Mouse (Mus musculus) testis, postnatal 14 days (tissue): ENCODE measurements around the gene Tmem253.

Experiments
- DNase-seq: peaks from one replicate; pipeline ENCODE4 v3.0.0; 2021; ENCODE audit warnings: low spot score

The Tmem253 gene

DNA sequence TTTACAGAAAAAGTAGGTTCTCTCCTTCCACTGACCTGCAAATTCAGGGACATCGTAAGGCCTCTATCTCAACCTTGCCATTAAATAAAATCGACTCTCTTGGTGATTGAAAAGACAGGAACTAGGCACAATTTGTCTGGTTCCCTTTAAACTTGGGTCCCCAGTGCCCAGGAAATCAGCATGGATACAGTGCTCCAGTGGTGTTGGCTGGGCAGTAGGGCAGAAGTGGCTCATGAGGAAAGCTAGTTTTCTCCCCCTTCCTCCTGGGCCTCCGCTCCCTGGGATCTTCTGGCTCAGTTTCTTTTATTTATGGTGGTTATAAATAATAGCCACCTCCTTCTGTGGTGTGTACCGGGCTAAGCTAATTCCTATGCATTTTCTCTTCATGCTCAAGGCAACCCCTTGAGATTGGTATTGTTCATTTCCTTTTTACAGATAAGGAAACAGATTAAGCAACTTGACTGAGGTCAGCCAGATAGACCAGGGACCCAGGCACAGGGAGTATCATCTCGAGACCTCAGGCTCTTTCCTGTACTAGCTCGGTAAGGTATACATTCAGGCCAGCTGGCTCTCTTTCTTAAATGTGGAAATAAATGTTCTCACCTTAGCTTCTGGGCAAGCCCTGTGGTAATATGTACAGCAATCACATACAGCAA lies at the start of gene Tmem253:
Gene Tmem253 (plus strand): TSS at position 214 of the 656 bp plus-strand sequence.
- no peak for DNase-seq

DNA sequence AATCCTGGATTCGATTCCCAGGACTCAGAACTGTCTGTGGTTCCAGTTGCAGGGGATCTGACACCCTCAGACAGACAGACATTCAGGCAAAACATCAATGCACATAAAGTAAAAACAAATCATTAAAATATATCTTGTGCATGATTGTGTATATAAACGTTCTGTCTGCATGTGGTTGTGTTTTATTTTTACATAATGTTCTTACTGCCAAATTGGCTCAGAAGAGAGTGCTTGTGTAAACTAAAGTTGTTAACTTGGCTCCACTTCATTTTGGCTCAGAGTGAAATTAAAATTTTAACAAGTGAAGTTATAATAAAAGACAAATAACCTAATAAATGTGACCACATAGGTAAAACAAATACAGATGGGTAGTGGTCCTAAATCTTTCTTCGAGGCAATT lies 48.1 kb upstream of the Tmem253 start:
- DNase-seq: no peak

DNA sequence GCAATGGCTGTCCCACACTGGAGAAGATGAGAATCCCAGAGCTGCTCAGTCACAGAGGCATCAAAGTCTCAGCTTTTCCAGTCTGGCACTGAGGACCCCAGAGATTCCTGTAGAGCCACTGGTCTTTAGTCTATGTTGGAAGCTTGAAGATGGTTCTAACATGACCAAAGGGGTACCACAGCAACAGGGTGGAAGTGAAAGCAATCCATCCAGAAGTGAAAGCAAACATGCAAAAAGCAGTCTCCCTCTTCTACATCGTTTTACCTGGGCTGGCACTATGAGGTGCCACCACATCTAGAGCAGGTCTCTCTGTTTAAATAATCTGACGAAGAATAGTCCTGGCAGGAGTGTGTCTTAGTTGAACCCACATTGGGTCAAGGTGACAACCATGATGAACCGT lies 36.2 kb upstream of the Tmem253 start:
- no peak for DNase-seq

DNA sequence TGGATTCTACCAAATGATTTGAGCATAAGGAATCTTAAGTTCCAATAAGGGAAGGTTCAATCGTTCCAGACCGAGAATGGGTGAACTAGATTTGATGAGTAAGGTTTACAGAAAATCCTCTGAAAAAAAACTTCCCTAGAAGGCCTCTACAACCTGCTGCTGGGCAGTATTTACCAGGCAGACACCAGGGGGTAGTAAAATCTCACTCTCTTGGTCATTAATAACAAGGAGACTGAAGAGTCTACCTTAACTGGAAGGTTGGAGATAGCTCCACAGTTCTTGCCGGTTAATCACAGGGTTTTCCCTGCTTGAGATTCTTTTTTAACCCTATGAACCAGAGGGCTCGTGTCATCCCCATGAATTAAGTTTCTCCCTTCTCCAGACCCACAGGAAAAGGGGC lies 32.2 kb upstream of the Tmem253 start:
- no peak for DNase-seq

DNA sequence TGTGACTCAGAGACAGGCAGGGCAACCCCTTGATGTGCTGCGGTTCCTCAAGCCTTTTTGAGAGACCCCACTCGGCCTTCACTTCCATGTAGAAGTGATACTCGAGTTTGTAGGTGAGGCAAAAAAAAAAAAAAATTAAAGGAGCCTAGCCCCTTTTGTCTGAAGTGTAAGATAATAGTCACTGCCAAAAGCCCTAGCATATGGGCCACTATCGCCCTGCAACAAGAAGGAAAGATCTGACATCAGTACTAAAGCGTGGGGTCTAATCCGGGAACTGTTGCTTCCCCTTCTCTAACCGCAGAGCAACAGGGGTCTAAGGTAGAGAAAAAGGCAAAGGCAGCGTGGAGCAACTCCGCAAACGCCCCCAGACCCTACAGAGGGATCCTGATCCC lies 31.6 kb upstream of the Tmem253 start:
- no peak for DNase-seq

DNA sequence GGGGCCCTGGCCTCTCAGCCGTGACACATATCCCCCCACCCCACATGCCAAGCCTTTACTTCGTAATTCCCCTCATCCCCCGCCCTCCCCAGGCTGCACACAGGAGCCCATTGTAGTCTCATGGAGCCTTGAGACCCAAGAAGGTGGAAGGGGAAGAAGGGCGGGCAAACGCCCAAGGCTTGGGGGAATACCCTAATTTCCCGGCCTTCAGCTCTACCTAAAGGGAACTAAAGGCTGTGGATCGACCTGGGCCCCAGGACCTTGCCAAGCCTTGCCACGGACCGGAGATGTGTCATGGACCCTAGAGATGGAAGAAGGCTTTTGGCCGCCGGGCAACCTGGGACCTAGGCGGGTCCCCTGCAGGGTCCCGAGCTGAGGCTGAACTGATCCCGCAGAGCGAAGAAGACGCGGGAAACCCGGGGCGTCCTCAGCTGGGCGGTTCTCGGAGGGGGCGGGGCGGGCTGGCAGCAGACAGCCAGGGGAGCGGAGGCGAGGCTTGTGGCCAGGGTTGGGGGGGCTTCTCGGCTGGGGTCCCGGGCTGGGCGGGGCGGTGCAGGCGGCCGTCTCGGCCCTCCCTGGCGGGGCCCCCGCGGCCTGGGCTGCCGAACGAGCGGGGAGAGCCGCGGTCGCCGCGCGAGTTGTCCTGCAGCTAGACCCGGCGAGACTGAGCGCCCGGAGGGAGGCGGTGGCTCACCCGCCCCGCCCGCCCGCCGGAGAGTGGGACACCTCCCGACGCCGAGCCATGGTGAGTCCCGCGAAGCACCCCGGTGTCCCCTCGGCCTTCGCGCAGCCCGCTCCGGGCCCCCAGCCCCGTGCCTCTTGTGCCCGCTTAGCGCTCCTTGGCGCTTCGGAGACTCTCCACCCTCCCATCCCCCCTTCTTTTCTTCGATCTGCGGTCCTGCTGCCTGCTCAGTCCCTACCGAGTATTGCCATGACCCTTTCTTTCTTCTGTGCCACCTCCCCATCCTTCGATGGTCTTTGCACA lies 30.9 kb upstream of the Tmem253 start, which contains the start of gene Arhgef40:
Gene Arhgef40 (plus strand): TSS at position 473 of the 985 bp plus-strand sequence.
- peak; percentile 79 for DNase-seq

DNA sequence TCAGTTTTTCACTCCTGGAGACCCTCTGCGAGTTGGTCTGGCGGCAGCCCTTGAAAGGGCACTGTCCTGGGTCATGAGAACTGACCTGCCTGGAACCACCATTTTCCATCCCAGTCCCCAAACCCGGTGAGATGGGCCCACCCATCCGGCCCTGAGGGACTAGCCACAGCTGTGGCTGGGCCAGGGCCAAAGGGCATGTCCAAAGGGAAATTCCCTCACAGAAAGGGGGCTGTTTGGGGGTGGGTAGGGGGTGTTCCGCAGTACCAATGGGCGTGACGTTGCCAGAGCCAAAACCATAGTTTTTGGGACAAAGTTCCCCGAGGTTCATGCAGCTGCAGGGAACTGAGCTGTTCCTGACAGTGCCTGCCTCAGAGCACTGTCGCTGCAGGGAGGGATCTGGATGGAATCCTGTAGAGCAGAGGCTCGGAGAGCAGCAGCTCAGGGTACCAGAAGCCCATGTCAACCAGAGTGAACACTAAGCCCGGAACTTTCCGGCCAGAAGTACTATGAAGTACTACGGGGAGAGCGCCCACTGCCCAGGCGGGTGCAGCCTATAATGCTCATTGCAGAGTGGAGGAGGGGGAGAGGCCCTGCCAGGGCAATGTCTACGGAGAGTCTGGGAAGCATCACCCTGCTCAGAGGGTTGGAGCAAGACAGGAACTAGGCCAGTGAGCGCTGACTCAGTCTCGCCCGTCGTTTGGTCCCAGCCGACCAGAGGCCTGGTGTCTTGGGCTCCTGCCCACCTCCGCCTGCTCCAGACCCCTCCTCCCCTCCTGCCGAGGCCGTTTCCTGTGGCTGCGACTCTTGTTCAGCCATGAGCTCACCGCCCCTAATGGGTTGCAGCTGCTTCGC lies 29.9 kb upstream of the Tmem253 start:
- DNase-seq: peak; percentile 76

DNA sequence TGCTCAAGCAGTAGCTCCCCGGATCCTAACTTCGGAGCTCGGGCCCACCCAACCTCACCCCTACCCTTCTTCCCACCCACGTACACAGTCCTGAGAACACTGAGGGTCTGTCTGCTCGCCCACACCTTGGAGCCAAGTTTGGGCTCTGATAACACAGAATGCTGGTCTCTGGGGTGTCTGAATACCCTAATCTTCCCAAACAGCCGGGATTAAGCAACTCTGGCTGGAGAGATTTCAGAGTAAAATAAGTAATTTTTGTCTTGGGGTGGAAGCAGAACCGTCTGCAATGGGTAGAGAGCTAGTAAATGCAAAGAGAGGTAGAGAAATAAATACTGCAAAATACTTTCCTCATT lies 29.3 kb upstream of the Tmem253 start:
- no peak for DNase-seq

DNA sequence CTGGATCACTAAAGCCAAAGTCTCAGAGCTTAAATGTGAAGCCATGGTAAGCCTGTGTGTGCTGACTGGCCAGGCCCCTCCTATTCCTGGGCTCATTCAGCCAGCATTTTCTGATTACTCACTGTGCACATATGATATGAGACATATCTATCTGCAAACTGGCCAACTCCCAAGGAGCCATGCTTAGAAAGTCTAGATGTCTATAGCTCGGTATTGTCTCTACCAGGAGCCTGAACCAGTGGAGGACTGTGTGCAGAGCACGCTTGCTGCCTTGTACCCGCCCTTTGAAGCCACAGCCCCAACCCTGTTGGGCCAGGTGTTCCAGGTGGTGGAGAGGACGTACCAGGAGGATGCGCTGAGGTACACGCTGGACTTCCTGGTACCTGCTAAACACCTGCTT lies 28.3 kb upstream of the Tmem253 start:
- DNase-seq: no peak

GRCm38 (mm10) chr14:51988731-51989130 lies 26.7 kb upstream of the Tmem253 start:
- no peak for DNase-seq

DNA sequence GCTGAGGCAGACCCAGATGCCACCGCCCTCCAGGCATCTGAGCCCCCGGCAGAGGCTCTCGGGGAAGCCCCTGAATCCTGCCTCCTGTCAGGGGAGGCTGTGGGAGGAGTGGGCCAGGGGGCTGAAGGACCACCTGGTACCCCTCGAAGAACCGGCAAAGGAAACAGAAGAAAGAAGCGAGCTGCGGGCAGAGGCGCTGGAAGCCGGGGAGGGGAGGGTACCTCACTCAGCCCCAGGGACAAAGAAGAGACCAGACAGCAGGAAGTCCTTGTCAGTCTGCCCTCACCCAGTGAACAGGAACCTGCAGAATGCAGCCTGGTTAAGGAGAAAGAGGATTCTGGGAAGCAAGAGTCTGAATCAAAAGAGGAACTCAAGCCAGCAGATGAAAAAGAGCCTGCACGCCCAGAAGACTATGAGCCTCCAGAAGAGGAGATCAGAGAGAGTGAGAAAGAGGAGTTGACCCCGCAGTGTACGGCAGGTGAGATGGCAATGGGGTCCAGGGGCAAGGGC lies 25.9 kb upstream of the Tmem253 start:
- DNase-seq: no peak

DNA sequence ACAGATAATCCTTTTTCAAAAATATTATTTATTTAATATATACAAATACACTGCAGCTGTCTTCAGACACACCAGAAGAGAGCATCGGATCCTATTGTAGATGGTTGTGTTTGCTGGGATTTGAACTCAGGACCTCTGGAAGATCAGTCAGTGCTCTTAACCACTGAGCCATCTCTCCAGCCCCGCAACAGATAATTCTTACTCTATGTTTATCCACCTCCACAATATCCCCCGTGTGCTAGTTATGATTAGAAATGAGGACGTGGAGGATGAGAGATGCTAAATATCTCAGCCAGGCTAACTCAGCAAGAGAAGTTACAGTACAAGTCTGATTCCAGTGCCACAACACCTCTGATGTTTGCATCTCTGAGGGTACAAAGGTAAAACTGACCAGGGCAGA lies 21.0 kb upstream of the Tmem253 start:
- DNase-seq: no peak

DNA sequence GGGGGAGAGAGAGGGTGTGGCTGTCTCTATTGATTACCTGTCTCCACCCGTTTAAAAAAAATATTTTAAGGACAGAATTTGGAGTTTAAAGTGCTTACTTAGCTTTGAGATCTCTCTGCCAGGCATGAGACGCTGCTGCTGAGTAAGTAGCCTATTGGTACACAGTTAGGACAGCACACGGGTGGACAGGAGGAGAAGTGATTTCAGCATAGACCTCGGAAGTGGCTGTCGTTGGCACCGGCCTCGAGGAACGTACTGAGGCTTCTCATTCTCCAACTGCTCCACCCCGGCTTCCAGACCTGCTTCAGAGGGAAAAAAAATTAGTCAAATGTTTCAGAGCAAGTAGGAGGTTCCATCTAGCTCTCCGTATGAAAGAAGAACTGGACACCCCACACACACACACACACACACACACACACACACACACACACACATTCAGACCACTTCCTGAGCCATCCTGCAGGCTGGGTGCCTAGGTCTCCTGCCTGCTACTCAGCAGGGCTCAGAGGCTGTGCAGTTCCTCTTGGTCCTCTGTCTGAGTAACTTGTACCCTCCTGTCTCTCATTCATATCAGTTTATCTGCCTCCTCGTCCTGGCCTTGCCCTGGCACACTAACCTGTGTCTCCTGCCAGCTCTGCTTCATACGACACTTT lies 20.1 kb upstream of the Tmem253 start:
- no peak for DNase-seq

DNA sequence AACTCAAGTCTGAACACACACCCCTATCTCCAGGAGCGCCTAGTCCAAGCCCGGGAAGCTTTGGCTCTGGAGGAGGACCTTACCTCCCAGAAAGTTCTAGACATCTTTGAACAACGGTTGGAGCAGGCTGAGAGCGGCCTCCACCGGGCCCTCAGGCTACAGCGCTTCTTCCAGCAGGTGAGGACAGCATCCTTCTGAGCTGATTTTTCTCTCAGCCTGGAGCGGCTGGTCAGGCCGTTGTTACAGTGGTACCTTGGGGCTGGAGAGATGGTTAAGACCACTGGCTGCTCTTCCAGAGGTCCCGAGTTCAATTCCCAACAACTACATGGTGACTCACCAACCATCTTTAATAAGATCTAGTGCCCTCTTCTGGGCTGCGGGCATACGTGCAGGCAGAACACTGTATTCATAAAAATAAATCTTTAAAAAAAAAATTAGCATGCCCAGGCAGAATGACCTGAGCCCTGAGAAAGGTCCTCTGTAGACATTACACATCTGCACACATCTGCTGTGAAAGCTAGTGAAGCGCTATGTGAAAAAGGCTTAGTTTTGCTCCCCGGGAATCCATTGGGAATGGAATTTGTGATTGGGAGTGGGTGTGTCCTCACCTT lies 19.1 kb upstream of the Tmem253 start:
- no peak for DNase-seq

DNA sequence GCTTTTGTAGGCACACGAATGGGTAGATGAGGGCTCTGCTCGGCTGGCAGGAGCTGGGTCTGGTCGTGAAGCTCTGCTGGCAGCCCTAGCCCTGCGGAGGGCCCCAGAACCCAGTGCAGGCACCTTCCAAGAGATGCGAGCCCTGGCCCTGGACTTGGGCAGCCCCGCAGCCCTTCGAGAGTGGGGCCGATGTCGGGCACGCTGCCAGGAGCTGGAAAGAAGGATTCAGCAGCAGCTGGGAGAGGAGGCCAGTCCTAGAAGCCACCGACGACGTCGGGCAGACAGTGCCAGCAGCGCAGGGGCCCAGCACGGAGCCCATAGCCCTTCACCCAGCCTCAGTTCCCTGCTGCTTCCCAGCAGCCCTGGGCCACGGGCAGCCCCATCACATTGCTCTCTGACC lies 18.6 kb upstream of the Tmem253 start:
- DNase-seq: no peak

DNA sequence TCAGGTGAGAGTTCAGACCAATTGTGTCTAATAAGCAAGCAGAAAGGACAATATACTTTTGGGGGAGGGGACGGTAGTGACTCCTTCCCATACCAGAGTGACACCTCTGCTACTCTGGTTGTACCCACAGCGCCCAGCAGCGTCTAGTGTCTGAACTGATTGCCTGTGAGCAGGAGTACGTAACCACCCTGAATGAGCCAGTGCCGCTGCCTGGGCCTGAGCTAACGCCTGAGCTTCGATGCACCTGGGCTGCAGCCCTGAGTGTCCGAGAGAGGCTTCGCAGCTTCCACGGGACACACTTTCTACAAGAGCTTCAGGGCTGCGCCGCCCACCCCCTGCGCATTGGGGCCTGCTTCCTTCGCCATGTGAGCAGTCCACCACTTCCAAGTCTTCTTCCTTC lies 18.0 kb upstream of the Tmem253 start:
- no peak for DNase-seq

DNA sequence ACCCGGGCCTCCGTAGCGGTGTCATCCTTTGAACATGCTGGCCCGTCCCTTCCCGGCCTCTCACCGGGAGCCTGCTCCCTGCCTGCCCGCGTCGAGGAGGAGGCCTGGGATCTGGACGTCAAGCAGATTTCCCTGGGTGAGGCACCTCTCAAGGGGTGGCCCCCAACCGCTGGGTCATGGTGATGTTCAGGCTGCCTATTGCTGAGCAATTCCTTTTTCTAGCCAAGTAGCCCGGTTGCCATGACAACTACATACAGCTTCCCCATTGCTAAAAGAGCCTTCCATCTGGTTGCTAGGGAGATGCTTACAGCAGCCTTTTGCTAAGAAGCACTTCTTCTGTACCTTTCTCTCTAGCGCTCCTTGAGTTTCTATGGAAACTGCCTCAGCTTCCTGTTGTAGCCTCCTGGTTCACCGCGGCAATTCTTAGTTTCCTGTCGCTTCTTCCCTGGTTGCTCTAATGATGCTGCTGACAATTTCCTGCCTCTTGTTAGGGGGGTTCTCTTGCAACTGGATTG lies 11.4 kb upstream of the Tmem253 start:
- DNase-seq: no peak

GRCm38 (mm10) chr14:52005141-52005540 lies 10.3 kb upstream of the Tmem253 start:
- DNase-seq: no peak

DNA sequence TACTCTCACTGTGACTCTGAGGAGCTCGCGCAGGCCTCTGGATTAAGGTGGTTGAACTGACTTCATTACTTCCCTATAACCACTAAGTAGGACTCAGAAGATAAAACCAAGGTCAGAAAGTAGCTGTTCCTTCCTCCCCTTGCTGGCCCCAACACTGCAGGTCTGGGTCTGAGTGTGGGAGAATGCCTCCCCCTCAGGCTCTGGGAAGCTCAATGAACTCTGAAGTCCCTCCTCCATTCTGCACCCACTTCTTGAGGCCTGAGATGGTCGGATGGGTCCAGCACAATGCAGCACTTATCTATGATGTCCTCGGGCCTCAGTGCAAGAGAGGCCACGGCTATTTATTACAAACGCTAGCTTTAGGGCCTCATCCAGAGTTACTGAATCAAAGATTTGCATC lies 9.8 kb upstream of the Tmem253 start:
- peak; percentile 84 for DNase-seq

DNA sequence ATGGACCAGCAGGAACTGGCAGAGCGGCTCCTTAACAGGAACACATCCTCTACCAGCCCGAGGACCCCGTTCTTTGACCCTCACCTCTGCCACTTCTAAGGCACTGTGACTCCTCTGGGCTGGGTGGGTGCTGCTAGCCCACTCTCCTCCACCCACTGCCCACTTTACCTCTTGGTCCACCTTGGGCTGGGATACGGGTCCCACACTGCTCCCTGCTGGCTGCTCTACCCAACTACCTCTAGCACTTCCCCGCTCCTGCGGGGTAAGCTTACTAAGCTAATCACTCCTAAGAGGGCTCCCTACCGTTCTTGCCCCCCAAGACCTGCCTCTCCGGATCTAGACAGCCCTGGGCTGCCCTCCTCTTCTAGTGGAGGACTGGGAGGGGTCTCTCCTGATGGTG lies 9.2 kb upstream of the Tmem253 start:
- DNase-seq: no peak

DNA sequence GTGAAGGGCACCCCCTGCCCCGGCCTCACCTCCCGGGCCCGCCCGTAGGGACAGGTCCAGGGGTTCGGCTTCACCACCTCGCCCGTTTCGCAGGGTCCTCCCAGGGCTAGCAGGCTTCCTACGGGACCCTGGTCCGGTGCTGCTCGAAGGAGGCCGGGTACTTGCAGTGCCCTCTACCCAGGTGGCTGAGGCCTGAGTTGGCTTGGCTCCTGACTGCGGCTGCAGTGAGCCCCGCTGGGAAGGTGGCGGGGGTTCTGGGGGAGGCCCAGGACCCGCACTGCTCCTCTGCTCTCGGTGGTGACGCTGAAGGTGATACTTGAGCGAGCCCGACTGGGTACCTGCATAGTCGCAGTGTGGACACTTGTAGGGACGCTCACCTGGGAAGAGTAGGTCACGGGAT lies 8.7 kb upstream of the Tmem253 start:
- no peak for DNase-seq
